Mouse (Mus musculus) c-Kit-negative CD71-positive TER-119-positive erythroid progenitor cells, embryonic 14.5 days (primary cell): ENCODE data around the gene Defb25.
A peak's percentile ranks its signal among the peaks of the same experiment; 100 is the strongest.
"Not testable (repeated sequence)": the region's sequence is repeated elsewhere in the genome, so short reads cannot be mapped to it uniquely, and the experiment has no call there.

Source experiments
- DNase-seq: peaks from one replicate; pipeline ENCODE4 v3.0.0-alpha.2; 2013; ENCODE audit warnings: low read depth, low spot score

Defb25 gene

DNA sequence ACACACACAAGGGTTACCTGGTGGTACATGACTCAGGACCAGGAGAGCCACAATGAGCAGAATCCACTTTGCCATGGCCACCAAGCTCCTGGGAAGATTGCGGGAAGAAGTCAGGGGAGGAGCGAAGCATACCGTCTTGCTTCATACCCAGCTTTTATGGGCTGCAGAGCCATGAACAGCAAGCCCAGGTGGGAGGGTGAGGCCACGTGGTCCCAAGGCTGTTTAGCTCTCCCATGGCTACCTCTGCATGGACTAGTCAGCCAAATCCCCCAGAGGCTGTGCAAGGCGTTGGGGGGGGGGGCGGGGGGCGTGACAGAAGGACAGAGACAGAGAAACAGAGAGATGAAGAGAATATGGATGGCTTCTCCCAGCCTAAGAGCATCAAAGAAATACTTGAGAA lies at the start of gene Defb25:
TSS of gene Defb25 (minus strand) at position 101 of the 400 bp plus-strand sequence.
- no peak for DNase-seq

GRCm38 (mm10) chr2:152672166-152672565 lies 49.3 kb upstream of the Defb25 start:
- no peak for DNase-seq

DNA sequence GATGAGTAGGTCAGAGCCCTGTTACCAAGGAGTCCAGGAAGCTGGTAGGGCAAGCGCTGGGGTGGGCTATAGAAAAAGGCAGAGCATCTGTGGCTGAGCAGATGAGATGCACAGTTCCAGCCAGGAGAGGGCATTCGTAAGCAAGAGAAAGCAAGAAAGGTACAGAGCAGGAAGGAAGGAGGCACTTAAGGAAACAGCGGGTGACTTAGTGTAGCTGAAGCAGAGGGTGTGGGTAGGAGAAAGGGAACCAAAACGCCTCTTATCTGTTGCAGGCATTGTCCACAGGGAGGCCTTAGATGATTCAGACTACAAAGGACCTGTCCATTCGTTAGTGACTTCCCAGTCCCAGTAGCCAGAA lies 48.8 kb upstream of the Defb25 start:
- DNase-seq = no peak

GRCm38 (mm10) chr2:152670983-152671641 lies 48.3 kb upstream of the Defb25 start:
- DNase-seq = no peak

GRCm38 (mm10) chr2:152669639-152670484 lies 47.0 kb upstream of the Defb25 start:
- DNase-seq = no peak

- DNase-seq = peak; percentile 73
These were observed 46.4 kb upstream of the Defb25 start, which contains the start of gene H13 for GRCm38 (mm10) chr2:152669256-152669638. H13 (plus strand) TSS chr2:152669461.

- DNase-seq = not testable (repeated sequence)
These were observed 43.3 kb upstream of the Defb25 start for GRCm38 (mm10) chr2:152666191-152666590.

- DNase-seq = no peak
These were observed 38.3 kb upstream of the Defb25 start for GRCm38 (mm10) chr2:152661163-152661562.

GRCm38 (mm10) chr2:152657398-152657797 lies 34.5 kb upstream of the Defb25 start:
- DNase-seq = no peak

- DNase-seq = no peak
These were observed 31.2 kb upstream of the Defb25 start for GRCm38 (mm10) chr2:152653874-152654715.

- DNase-seq = no peak
These were observed 30.2 kb upstream of the Defb25 start for GRCm38 (mm10) chr2:152652901-152653620.

- no peak for DNase-seq
These were observed 16.7 kb upstream of the Defb25 start for GRCm38 (mm10) chr2:152639406-152640113.

GRCm38 (mm10) chr2:152638865-152639264 lies 16.0 kb upstream of the Defb25 start:
- DNase-seq = no peak

GRCm38 (mm10) chr2:152637381-152637780 lies 14.5 kb upstream of the Defb25 start:
- no peak for DNase-seq

DNA sequence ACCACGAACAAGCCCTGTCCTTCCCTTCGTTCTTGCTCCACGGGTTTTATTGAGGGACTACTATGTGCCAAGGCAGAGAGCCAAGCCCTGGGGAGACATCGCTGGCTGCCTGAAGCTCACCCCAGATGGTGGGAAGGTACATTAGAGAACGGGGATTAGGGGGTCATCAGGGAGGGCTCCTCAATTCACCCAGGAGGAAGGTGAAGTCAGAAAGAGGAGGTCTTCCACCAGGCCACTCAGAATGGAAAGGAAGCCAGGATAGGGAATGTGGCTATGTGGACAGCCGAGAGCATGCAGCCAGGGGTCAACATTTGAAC lies 14.1 kb upstream of the Defb25 start:
- DNase-seq = no peak

- DNase-seq = no peak
These were observed 13.6 kb upstream of the Defb25 start for GRCm38 (mm10) chr2:152636246-152637005.

DNA sequence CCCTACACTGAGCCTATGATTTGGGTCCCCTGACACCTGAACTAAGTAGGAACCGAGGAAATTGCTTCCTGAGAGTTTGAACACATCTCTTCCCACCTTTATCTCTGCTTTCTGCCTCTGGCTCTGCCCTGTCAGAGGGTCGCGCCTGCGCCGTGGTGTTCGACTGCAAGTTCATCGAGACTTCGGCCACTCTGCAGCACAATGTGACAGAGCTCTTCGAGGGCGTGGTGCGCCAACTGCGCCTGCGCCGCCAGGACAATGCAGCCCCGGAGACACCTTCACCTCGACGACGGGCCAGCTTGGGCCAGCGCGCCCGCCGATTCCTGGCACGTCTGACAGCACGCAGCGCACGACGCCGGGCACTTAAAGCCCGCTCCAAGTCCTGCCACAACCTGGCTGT lies 11.5 kb upstream of the Defb25 start:
- no peak for DNase-seq

- DNase-seq = no peak
These were observed 10.5 kb upstream of the Defb25 start for GRCm38 (mm10) chr2:152633334-152633733.

DNA sequence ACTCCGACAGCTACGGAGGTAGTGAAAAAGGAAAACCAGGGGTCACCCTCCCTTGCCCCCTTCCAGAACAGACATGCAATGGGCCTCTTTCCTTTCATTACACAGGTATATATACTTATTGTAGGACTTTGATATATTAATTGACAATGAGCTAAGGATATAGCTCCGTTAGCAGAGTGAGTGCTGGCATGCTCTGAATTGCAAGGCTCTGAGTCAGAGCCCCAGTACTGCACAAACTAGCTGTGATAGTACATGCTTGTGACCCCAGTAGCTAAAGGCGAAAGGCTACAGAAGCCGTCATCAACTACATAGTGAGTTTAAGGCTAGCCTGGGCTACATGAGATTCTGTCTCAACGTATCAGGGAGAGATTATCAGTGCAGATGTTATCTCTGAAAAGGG lies 7.1 kb upstream of the Defb25 start:
- DNase-seq = no peak

- DNase-seq = no peak
These were observed 6.4 kb upstream of the Defb25 start for GRCm38 (mm10) chr2:152629239-152629638.
